Mouse (Mus musculus) C2C12 (cell line): ENCODE data around the gene Odf3l1. TPM values are rescaled to one million over a fixed set of nuclear protein-coding genes. Genes with fewer than 3 reads are reported as not detected.

Source experiments
- H3K27me3 ChIP-seq: one replicate; pipeline ENCODE4 v1.6.1; 2011; ENCODE audit not compliant: control insufficient read depth, insufficient read depth, insufficient read length
- H3K36me3 ChIP-seq: one replicate; pipeline ENCODE4 v1.6.1; 2011; ENCODE audit not compliant: control insufficient read depth, insufficient read depth
- H3K4me3 ChIP-seq: one replicate; pipeline ENCODE4 v1.5.1; 2011; ENCODE audit warnings: mild to moderate bottlenecking, control low read depth; ENCODE audit not compliant: poor library complexity, insufficient read depth, severe bottlenecking
- H3K79me2 ChIP-seq: one replicate; pipeline ENCODE4 v1.6.1; 2011; ENCODE audit not compliant: control insufficient read depth, insufficient read depth
- H3K79me3 ChIP-seq: one replicate; pipeline ENCODE4 v1.6.1; 2011; ENCODE audit warnings: low read depth, control low read depth
- H3ac ChIP-seq: one replicate; pipeline ENCODE3; 2011; ENCODE audit warnings: low read depth; ENCODE audit not compliant: control insufficient read depth, insufficient read length
- CEBPB ChIP-seq: IDR thresholded peaks from one replicate; pipeline ENCODE4 v1.6.1; 2011; ENCODE audit warnings: low read depth, mild to moderate bottlenecking, control low read depth, moderate library complexity
- CTCF ChIP-seq: IDR thresholded peaks from one replicate; pipeline ENCODE4 v1.5.1; 2011; ENCODE audit not compliant: control insufficient read depth, insufficient read depth, insufficient read length
- FOSL1 ChIP-seq: IDR thresholded peaks from one replicate; pipeline ENCODE4 v1.8.0; 2011; ENCODE audit warnings: mild to moderate bottlenecking, low read length; ENCODE audit not compliant: poor library complexity, insufficient read depth, severe bottlenecking
- MAX ChIP-seq: IDR thresholded peaks from one replicate; pipeline ENCODE4 v1.6.1; 2011; ENCODE audit warnings: mild to moderate bottlenecking, control low read depth
- MYOD1 ChIP-seq: IDR thresholded peaks from one replicate; pipeline ENCODE4 v1.6.1; 2011; ENCODE audit warnings: low read depth; ENCODE audit not compliant: control insufficient read depth, insufficient read length
- MYOG ChIP-seq: IDR thresholded peaks from one replicate; pipeline ENCODE4 v1.6.1; 2011; ENCODE audit not compliant: control insufficient read depth, insufficient read length; ENCODE audit errors: extremely low read depth
- USF1 ChIP-seq: IDR thresholded peaks from one replicate; pipeline ENCODE4 v1.6.1; 2011; ENCODE audit warnings: low read depth, mild to moderate bottlenecking, control low read depth, moderate library complexity
- polyA plus RNA-seq: library from polyadenylated mRNA; unstranded; fragments of >200 nt; fragmentation: generic; extraction: Trizol; gene quantifications from one replicate; pipeline ENCODE4 v1.2.1, GENCODE M21; 2012; ENCODE audit warnings: missing spikeins

The Odf3l1 gene
- polyA plus RNA-seq, 1 experiment, result 0.04 TPM

DNA sequence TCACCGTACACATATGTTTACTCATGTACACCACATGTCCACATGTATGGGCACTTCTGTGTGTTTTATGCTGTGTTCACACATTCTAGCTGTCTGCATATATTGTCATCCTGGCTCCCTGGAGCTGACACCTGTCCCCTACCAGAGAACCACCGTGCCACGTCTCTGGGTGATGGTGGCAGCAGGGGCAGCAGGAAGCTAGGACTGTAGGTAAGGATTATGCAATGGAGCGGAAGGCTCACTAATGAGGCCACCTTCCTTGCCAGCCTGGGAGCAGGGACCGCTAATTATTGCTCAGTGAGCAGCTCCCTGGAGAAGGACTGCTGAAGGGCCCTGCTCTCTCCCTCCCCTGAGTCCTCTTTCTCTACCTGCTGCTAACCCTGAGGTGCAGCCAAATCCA is 23.8 kb downstream of the Odf3l1 start:
- no peaks in the 10 kb centered on the region for H3K36me3 ChIP-seq
- no peak overlapping the region for H3ac ChIP-seq
- no peak overlapping the region for H3K4me3 ChIP-seq
- no peaks in the 10 kb centered on the region for H3K27me3 ChIP-seq
- no peaks in the 10 kb centered on the region for H3K79me3 ChIP-seq
- no peak for TF ChIP-seq MYOD1
- no peak for TF ChIP-seq MYOG
- TF ChIP-seq FOSL1, result no peak
- no peak for TF ChIP-seq CTCF
- no peak for TF ChIP-seq MAX
- no peak for TF ChIP-seq USF1
- no peak for TF ChIP-seq CEBPB
- no peaks in the 10 kb centered on the region for H3K79me2 ChIP-seq

DNA sequence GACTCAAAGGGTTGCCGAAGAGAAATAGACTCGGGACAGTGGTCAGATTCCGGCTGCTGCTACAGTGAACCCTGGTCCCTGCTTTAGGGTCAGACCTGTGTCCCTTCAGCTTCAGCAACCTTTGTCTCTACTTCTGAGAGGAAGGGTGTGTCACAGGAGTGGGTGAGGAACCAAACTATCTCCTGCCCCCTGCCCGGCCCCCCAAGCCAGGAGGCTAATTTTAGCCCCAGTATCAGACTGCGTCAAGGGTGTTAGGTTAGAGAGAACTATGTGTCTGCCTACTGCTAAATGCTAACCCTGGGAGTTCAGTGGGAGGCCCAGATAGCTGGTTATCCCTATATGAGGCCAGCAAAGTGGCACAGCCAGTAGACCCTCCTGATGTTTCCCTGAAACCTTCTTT is 29.3 kb downstream of the Odf3l1 start:
- TF ChIP-seq FOSL1, result no peak
- no peak for TF ChIP-seq MYOD1
- no peak for TF ChIP-seq MAX
- TF ChIP-seq USF1, result no peak
- no peak for TF ChIP-seq CTCF
- TF ChIP-seq CEBPB, result no peak
- no peak for TF ChIP-seq MYOG
- H3ac ChIP-seq, result no peak overlapping the region
- H3K4me3 ChIP-seq, result no peak overlapping the region

DNA sequence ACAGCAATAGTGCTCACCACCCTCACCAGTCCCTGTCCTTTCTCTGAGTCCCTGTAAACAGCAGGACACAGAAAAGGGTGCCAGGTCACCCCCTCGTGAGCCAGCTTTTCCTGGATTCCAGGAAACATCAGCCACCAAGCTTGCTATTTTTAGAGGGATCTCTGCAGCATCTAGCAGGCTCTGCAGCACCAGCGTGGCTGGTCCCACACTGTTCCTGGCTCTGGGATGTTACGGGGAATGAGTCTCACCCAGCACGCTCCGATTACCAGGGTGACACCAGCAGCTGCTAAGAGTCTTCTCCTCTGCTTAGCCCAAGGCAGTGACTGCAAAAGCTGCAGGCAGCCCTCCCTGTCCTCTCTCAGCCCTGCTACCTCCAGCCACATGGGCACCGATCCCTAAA is 31.6 kb downstream of the Odf3l1 start:
- Histone ChIP-seq H3K4me3 (no peak overlapping the region), H3K79me2 (no peaks in the 10 kb centered on the region), H3K36me3 (no peaks in the 10 kb centered on the region), H3K27me3 (peaks cover 13% of the 10 kb centered on the region), H3ac (no peak overlapping the region), H3K79me3 (no peaks in the 10 kb centered on the region)
- TF ChIP-seq MYOG (no peak), USF1 (no peak), CTCF (no peak)

More for the DNA sequence above, 29.3 kb downstream of the Odf3l1 start:
- peaks cover under 1% of the 10 kb centered on the region for H3K27me3 ChIP-seq
- no peaks in the 10 kb centered on the region for H3K79me3 ChIP-seq
- no peaks in the 10 kb centered on the region for H3K79me2 ChIP-seq
- H3K36me3 ChIP-seq, result no peaks in the 10 kb centered on the region

DNA sequence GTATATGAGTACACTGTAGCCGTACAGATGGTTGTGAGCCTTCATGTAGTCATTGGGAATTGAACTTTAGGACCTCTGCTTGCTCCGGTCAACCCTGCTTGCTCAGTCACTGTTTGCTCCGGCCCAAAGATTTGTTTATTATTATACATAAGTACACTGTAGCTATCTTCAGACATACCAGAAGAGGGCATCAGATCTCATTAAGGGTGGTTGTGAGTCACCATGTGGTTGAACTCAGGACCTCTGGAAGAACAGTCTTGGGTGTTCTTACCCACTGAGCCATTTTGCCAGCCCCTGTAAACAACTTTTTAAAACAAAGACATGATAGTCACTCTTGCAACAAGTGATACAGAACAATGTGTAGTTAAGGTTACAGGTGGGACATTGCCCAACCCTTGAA is 32.6 kb downstream of the Odf3l1 start:
- H3K79me3 ChIP-seq, result no peaks in the 10 kb centered on the region
- no peak overlapping the region for H3ac ChIP-seq
- no peaks in the 10 kb centered on the region for H3K79me2 ChIP-seq
- H3K4me3 ChIP-seq, result no peak overlapping the region
- no peak for TF ChIP-seq FOSL1
- H3K27me3 ChIP-seq, result peaks cover 15% of the 10 kb centered on the region
- H3K36me3 ChIP-seq, result no peaks in the 10 kb centered on the region

DNA sequence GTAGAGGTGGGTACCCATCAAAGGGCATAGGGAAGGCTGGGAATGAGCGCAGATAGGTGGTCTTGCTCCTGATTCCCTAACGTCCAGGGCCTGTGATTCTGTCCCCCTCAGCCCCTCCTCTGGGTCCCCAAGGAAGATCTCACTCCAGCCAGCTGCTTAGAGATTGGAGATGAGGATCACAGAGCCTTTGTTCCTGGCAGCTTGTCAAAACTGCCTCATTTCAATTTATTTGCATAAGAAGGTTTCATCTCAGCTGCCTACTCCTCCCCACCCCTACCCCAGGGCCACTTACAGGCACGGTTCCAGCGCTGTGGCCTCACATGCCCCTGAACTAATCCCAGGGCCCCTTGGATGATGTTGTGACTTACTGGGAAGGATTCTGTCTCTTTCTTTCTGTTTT is 34.3 kb downstream of the Odf3l1 start:
- H3K27me3 ChIP-seq, result peaks cover 19% of the 10 kb centered on the region
- no peaks in the 10 kb centered on the region for H3K79me3 ChIP-seq
- no peak for TF ChIP-seq MAX
- TF ChIP-seq CEBPB, result no peak
- no peak for TF ChIP-seq MYOG
- TF ChIP-seq FOSL1, result no peak
- no peak for TF ChIP-seq CTCF
- no peak for TF ChIP-seq MYOD1
- TF ChIP-seq USF1, result no peak
- no peak overlapping the region for H3K4me3 ChIP-seq
- no peaks in the 10 kb centered on the region for H3K79me2 ChIP-seq
- H3K36me3 ChIP-seq, result no peaks in the 10 kb centered on the region
- no peak overlapping the region for H3ac ChIP-seq

DNA sequence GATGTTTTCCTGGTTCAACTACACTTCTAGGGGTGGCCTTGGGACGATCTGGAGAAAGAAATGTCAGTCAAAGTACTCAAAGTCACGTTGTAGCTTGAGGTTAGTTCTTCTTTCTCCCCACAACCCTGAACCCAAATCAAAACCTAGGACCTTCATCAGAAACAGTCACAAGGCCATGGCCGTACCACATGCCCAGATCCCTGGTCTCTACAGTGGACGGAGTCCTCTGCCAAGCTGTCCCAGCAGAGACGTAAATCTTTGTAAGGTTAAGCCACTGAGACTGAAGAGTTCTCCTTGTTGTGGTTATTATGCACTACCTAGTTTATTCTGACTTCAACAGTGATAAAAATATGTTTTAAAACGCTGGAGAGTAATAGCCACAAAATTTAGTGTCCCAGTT is 35.6 kb downstream of the Odf3l1 start:
- H3K36me3 ChIP-seq, result no peaks in the 10 kb centered on the region
- H3K27me3 ChIP-seq, result peaks cover 19% of the 10 kb centered on the region
- no peak for TF ChIP-seq MYOG
- TF ChIP-seq CTCF, result no peak
- TF ChIP-seq MYOD1, result no peak
- no peak for TF ChIP-seq FOSL1
- TF ChIP-seq MAX, result no peak
- no peak for TF ChIP-seq USF1
- TF ChIP-seq CEBPB, result no peak
- H3ac ChIP-seq, result no peak overlapping the region
- no peak overlapping the region for H3K4me3 ChIP-seq
- H3K79me3 ChIP-seq, result no peaks in the 10 kb centered on the region
- H3K79me2 ChIP-seq, result no peaks in the 10 kb centered on the region

DNA sequence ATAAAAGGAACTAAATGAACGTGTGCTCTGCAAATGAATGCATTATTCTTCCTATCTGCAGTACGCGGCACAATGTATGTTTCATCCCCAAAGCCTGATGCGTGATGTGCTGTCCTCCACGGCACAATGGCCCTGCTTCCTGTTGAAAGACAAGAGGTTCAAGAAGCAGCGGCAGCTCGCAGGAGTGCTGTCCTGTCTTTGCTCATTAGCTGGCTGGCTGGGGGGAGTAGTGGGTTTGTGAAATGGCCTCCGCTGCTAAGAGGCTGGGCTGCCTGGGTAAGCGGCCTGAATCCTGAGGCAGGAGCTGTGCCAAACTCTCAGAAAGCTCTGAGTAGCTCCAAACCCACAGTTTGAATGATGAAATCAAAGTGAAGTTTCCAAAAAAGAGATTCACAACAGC is 36.3 kb downstream of the Odf3l1 start:
- TF ChIP-seq MYOD1 (no peak), MYOG (no peak), CTCF (no peak), FOSL1 (no peak), MAX (no peak), USF1 (no peak), CEBPB (no peak)
- Histone ChIP-seq H3K36me3 (no peaks in the 10 kb centered on the region), H3K79me3 (no peaks in the 10 kb centered on the region), H3ac (no peak overlapping the region), H3K4me3 (no peak overlapping the region), H3K27me3 (peaks cover 19% of the 10 kb centered on the region), H3K79me2 (no peaks in the 10 kb centered on the region)
